Mouse (Mus musculus): ENCODE data around the gene Trdmt1. TPM values are rescaled to one million over a fixed set of nuclear protein-coding genes. Genes with fewer than 3 reads are reported as not detected.

Trdmt1 gene
- polyA plus RNA-seq, 1 experiment from 2014 or later, result 14.0 TPM

DNA sequence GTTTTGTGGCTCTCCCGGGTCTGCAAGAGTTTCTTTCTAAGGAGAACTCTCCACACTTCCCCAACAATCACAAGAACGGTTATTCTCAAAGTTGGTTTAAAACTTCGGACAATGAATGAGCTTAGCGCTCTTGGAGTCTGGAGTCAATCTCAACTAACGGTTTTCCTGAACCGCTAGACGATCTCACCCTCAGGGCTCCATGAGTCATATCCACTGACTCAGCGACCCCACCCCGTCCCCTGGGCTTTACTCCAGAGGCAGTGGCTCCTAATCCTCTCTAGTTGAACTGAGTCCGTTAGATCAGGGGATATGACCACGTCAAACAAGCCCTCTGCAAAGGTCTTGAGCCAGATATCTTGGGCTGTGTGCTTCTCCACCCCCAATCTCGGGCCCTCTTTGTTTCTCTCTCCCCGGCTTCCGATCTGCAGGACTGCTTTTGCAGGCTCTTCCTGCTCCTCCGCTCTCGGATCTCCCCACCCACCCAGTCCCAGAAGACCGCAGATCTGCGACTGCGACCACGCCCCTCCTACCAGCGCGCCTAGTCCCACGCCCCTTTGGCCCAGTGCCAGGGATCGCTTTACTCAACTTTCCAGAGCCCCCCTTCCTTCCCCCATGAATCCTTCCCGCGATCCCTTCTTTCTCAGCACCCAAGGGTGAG is 29.1 kb upstream of the Trdmt1 start, which contains the start of gene Vim:
TSS of gene Vim (plus strand) at position 520 of the 658 bp plus-strand sequence.
- Histone ChIP-seq H3K4me2 (ENCODE audit: low read length) (peak within 1 kb of the TSS; percentile 76), H3K9me3 (replicated peaks; ENCODE audit: low read length) (no peaks in the 10 kb centered on the region), H3K36me3 (ENCODE audit: insufficient read depth, low read length) (0 out of 2 replicates have a peak, but pooled peaks cover 5% of the 10 kb centered on the region), H3K27me3 (ENCODE audit: insufficient read depth, low read length) (no peaks in the 10 kb centered on the region), H3K9ac (ENCODE audit: low read depth, low read length) (peak within 1 kb of the TSS; percentile 74), H3K27ac (peak within 1 kb of the TSS; percentile 97), H3K4me3 (replicated peaks; ENCODE audit: low read depth, low read length) (peak within 1 kb of the TSS; percentile 61), H3K4me1 (replicated peaks; ENCODE audit: insufficient read depth, low read length) (0 out of 2 replicates have a peak, but pooled peaks cover 11% of the 10 kb centered on the region)
- ATAC-seq (replicated peaks; ENCODE audit: low FRiP score, low read depth), result peak; percentile 92
- under 1% methylated on average over 26 of the region's 26 CpGs for WGBS
- DNase-seq (ENCODE audit: low spot score), result peak; percentile 96
- TF ChIP-seq CTCF (IDR thresholded peaks at IDR 0.05; ENCODE audit: low read depth), result no peak

DNA sequence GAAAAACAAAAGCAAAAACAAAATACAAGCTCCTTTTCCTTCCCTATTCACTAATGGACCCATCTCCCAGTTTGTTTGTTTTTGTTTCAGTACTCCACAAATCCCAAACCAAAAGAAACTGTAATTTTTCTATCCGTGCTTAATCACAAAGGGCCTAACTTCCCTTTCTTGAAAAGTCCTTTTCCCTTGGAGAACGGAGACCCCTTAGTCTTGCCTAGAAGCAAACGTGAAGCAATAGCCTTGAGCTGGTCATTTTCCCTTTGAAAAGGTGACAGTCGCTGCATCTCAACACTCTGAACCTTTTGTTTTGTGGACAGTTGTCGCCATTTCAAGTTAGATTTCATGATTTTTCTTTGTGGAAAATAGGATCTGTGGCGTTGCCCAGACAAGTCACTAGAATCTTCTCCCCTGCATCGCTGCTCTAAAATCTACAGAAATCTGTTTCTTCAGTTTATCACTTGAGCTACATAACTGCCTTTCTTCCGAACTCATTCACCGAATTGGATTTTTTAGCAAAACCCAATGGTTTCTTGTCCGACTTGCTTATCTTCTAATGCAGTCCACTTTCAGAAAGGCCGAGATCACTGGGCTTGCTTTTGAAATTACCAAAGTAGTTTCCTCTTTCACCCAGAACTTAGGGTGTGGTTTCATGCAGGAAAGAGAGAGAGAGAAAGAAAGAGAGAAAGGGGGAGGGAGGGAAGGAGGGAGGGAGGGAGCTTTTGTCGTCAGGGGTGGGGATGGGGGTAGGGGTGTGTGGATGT is 28.4 kb upstream of the Trdmt1 start:
- Histone ChIP-seq H3K9ac (ENCODE audit: low read depth, low read length) (peak overlapping the region; percentile 74), H3K27me3 (ENCODE audit: insufficient read depth, low read length) (no peaks in the 10 kb centered on the region), H3K4me1 (replicated peaks; ENCODE audit: insufficient read depth, low read length) (0 out of 2 replicates have a peak, but pooled peaks cover 11% of the 10 kb centered on the region), H3K9me3 (replicated peaks; ENCODE audit: low read length) (no peaks in the 10 kb centered on the region), H3K4me2 (ENCODE audit: low read length) (peak overlapping the region; percentile 76), H3K27ac (peak overlapping the region; percentile 97), H3K4me3 (replicated peaks; ENCODE audit: low read depth, low read length) (peak overlapping the region; percentile 61), H3K36me3 (ENCODE audit: insufficient read depth, low read length) (no peaks in the 10 kb centered on the region)
- ATAC-seq (replicated peaks; ENCODE audit: low FRiP score, low read depth) (peak; percentile 3; the same call in 1 of the 2 replicates), DNase-seq (ENCODE audit: low spot score) (peak; percentile 70)
- no peak for TF ChIP-seq CTCF (IDR thresholded peaks at IDR 0.05; ENCODE audit: low read depth)
- 9% methylated on average over 12 of the region's 12 CpGs for WGBS

DNA sequence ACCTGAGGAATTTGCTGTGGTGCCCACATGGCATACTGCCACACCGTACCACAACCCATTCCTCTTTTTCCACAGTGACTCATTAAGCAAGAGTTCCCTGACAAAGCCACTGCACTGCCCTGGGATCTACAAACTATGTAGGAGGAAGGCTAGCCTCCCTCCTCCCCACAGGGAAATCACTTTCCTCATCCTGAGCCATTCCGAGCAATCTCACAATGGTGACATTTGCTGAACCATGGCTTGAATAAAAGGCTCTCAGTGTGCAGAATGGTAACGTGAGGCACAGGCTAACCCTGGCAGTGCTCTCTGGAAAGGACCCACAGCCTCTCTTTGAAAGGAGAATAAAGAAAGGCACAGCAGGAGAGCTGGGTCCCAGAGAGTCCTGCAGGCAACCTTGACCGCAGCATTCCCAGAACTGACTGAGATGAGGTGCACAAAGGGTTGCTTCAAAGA is 27.7 kb upstream of the Trdmt1 start:
- no peaks in the 10 kb centered on the region for H3K9me3 ChIP-seq (replicated peaks; ENCODE audit: low read length)
- no peak for DNase-seq (ENCODE audit: low spot score)
- no peak for TF ChIP-seq CTCF (IDR thresholded peaks at IDR 0.05; ENCODE audit: low read depth)
- 0 out of 2 replicates have a peak, but pooled peaks cover 11% of the 10 kb centered on the region for H3K4me1 ChIP-seq (replicated peaks; ENCODE audit: insufficient read depth, low read length)
- WGBS, result 33% methylated on average over 4 of the region's 4 CpGs
- H3K9ac ChIP-seq (ENCODE audit: low read depth, low read length), result 0 out of 2 replicates have a peak overlapping the region, but pooled peaks have one; percentile 74
- H3K27me3 ChIP-seq (ENCODE audit: insufficient read depth, low read length), result no peaks in the 10 kb centered on the region
- no peak for ATAC-seq (replicated peaks; ENCODE audit: low FRiP score, low read depth)
- no peaks in the 10 kb centered on the region for H3K36me3 ChIP-seq (ENCODE audit: insufficient read depth, low read length)
- H3K4me2 ChIP-seq (ENCODE audit: low read length), result peak overlapping the region; percentile 76; the same call in 1 of the 2 replicates
- H3K4me3 ChIP-seq (replicated peaks; ENCODE audit: low read depth, low read length), result no peak overlapping the region
- H3K27ac ChIP-seq, result peak overlapping the region; percentile 97

DNA sequence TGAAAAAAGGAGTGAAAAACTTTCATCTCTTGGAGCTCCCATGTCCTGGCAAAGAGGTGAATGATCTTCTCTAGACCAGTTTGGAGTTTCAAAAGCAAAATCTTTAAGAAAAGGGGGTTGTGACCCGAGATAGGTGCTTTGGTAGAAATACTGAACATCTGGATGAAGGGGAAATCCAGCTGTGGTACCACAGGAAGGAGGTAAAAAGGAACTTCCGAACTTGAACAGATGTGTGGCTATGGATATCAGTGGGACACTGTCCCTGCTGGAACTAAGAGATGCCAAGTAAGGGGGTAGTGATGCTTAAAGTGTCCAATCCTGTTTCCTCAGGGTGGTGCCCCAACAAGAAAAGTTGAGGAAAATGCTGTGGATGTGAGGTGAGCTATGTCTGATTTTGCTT is 25.7 kb upstream of the Trdmt1 start:
- Histone ChIP-seq H3K27me3 (ENCODE audit: insufficient read depth, low read length) (no peaks in the 10 kb centered on the region), H3K4me3 (replicated peaks; ENCODE audit: low read depth, low read length) (no peak overlapping the region), H3K4me1 (replicated peaks; ENCODE audit: insufficient read depth, low read length) (0 out of 2 replicates have a peak, but pooled peaks cover 11% of the 10 kb centered on the region), H3K27ac (no peak overlapping the region), H3K9ac (ENCODE audit: low read depth, low read length) (no peak overlapping the region), H3K9me3 (replicated peaks; ENCODE audit: low read length) (no peaks in the 10 kb centered on the region), H3K36me3 (ENCODE audit: insufficient read depth, low read length) (no peaks in the 10 kb centered on the region), H3K4me2 (ENCODE audit: low read length) (no peak overlapping the region)
- DNase-seq (ENCODE audit: low spot score) (no peak), ATAC-seq (replicated peaks; ENCODE audit: low FRiP score, low read depth) (no peak)
- 75% methylated on average over 2 of the region's 2 CpGs for WGBS
- TF ChIP-seq CTCF (IDR thresholded peaks at IDR 0.05; ENCODE audit: low read depth), result no peak

DNA sequence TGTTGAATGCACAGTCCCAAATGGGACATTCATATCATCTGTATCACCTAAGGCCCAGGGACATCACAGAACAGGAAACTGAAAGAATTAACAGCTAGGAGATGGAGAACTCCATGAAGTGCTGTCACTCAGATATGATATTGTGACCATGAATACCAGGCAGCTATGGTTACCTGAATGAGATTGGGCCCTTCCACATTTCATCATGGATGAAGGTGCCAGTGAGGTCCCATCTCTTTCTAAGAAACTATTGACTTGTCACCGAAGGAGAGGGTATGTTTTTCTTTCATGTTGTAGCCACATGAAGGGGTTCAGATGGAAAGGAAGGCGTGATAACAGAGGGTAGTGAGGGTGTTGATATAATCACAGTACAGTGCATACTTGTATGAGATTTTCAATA is 15.9 kb upstream of the Trdmt1 start:
- no peak for TF ChIP-seq CTCF (IDR thresholded peaks at IDR 0.05; ENCODE audit: low read depth)
- WGBS, result 81% methylated on average over 2 of the region's 2 CpGs
- ATAC-seq (replicated peaks; ENCODE audit: low FRiP score, low read depth), result no peak

DNA sequence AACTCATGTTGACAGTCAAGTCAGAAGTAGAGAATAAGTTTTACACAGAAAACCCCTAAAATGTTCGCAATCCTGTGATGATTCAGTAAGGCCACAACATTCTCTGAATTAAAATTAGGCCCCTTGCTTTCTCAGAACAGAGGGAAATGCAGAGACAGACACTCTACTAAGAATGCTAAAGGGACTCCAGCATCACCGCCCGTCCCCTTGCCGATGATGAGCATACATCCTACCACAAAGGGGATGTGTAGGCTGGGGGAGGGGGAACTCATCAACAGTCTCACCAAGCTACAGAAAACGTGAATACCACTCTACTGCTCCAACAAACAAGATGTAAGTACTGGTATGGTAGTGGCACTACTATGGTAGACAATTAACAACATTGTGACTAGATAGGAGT is 15.3 kb upstream of the Trdmt1 start:
- WGBS, result 86% methylated on average over 5 of the region's 5 CpGs
- no peaks in the 10 kb centered on the region for H3K9me3 ChIP-seq (replicated peaks; ENCODE audit: low read length)

More for the DNA sequence above, 15.9 kb upstream of the Trdmt1 start:
- Histone ChIP-seq H3K9me3 (replicated peaks; ENCODE audit: low read length) (no peaks in the 10 kb centered on the region), H3K4me2 (ENCODE audit: low read length) (no peak overlapping the region), H3K36me3 (ENCODE audit: insufficient read depth, low read length) (no peaks in the 10 kb centered on the region), H3K27ac (no peak overlapping the region), H3K27me3 (ENCODE audit: insufficient read depth, low read length) (no peaks in the 10 kb centered on the region), H3K4me1 (replicated peaks; ENCODE audit: insufficient read depth, low read length) (no peaks in the 10 kb centered on the region), H3K9ac (ENCODE audit: low read depth, low read length) (no peak overlapping the region), H3K4me3 (replicated peaks; ENCODE audit: low read depth, low read length) (no peak overlapping the region)
- no peak for DNase-seq (ENCODE audit: low spot score)

More for the DNA sequence above, 15.3 kb upstream of the Trdmt1 start:
- no peaks in the 10 kb centered on the region for H3K36me3 ChIP-seq (ENCODE audit: insufficient read depth, low read length)
- no peaks in the 10 kb centered on the region for H3K4me1 ChIP-seq (replicated peaks; ENCODE audit: insufficient read depth, low read length)
- no peak overlapping the region for H3K4me2 ChIP-seq (ENCODE audit: low read length)
- no peak for ATAC-seq (replicated peaks; ENCODE audit: low FRiP score, low read depth)
- H3K27ac ChIP-seq, result no peak overlapping the region
- no peak for TF ChIP-seq CTCF (IDR thresholded peaks at IDR 0.05; ENCODE audit: low read depth)
- no peak for DNase-seq (ENCODE audit: low spot score)
- no peaks in the 10 kb centered on the region for H3K27me3 ChIP-seq (ENCODE audit: insufficient read depth, low read length)
- no peak overlapping the region for H3K9ac ChIP-seq (ENCODE audit: low read depth, low read length)
- no peak overlapping the region for H3K4me3 ChIP-seq (replicated peaks; ENCODE audit: low read depth, low read length)
